Mouse (Mus musculus) MN1 (cell line): ENCODE measurements around the gene Fbxl4.
"Not testable (repeated sequence)": the region's sequence is repeated elsewhere in the genome, so short reads cannot be mapped to it uniquely, and the experiment has no call there.

ENCODE experiments used
- DNase-seq: peaks from one replicate; pipeline ENCODE4 v3.0.0-alpha.2; 2016; ENCODE audit warnings: low spot score

Gene Fbxl4

GRCm38 (mm10) chr4:22357266-22357930 is at the start of gene Fbxl4:
Gene Fbxl4 (plus strand): TSS chr4:22357543.
- DNase-seq, result peak; percentile 75

- no peak for DNase-seq
These were observed 42.8 kb upstream of the Fbxl4 start for GRCm38 (mm10) chr4:22314564-22314963.

- DNase-seq, result peak; percentile 6
These were observed 14.3 kb upstream of the Fbxl4 start for GRCm38 (mm10) chr4:22342816-22343573.

- DNase-seq, result not testable (repeated sequence)
These were observed 8.3 kb upstream of the Fbxl4 start for GRCm38 (mm10) chr4:22349086-22349485.

- no peak for DNase-seq
These were observed 573 bp downstream of the Fbxl4 start for GRCm38 (mm10) chr4:22357931-22358300.

- DNase-seq, result peak; percentile 35
These were observed 1.1 kb downstream of the Fbxl4 start for GRCm38 (mm10) chr4:22358487-22358886.

GRCm38 (mm10) chr4:22367368-22367767 is 10.0 kb downstream of the Fbxl4 start:
- DNase-seq, result no peak

- DNase-seq, result no peak
These were observed 21.2 kb downstream of the Fbxl4 start for GRCm38 (mm10) chr4:22378516-22378915.

GRCm38 (mm10) chr4:22380646-22381045 is 23.3 kb downstream of the Fbxl4 start:
- DNase-seq, result no peak

- no peak for DNase-seq
These were observed 26.4 kb downstream of the Fbxl4 start for GRCm38 (mm10) chr4:22383528-22384265.

GRCm38 (mm10) chr4:22390045-22390444 is 32.7 kb downstream of the Fbxl4 start:
- no peak for DNase-seq

GRCm38 (mm10) chr4:22392777-22393473 is 35.6 kb downstream of the Fbxl4 start:
- no peak for DNase-seq

GRCm38 (mm10) chr4:22395404-22395803 is 38.1 kb downstream of the Fbxl4 start:
- no peak for DNase-seq

GRCm38 (mm10) chr4:22396484-22397000 is 39.2 kb downstream of the Fbxl4 start:
- no peak for DNase-seq

- no peak for DNase-seq
These were observed 39.7 kb downstream of the Fbxl4 start for GRCm38 (mm10) chr4:22397003-22397402.

- DNase-seq, result no peak
These were observed 44.7 kb downstream of the Fbxl4 start for GRCm38 (mm10) chr4:22402032-22402431.

- no peak for DNase-seq
These were observed 45.6 kb downstream of the Fbxl4 start for GRCm38 (mm10) chr4:22402930-22403329.

GRCm38 (mm10) chr4:22420627-22421026 is 63.3 kb downstream of the Fbxl4 start:
- no peak for DNase-seq

- no peak for DNase-seq
These were observed 65.1 kb downstream of the Fbxl4 start for GRCm38 (mm10) chr4:22422400-22422799.

- no peak for DNase-seq
These were observed 70.8 kb downstream of the Fbxl4 start for GRCm38 (mm10) chr4:22428150-22428549.

- no peak for DNase-seq
These were observed 112.2 kb downstream of the Fbxl4 start for GRCm38 (mm10) chr4:22469575-22469974.
